Mouse (Mus musculus) intestine, embryonic 15.5 days (tissue): ENCODE results near the gene Calml3. TPM values are rescaled to one million over a fixed set of nuclear protein-coding genes. Genes with fewer than 3 reads are reported as not detected.
A peak's percentile ranks its signal among the peaks of the same experiment; 100 is the strongest.

Experiments
- ATAC-seq: fragments of 200-750 bp; cut with Nextera tagmentation; 2 replicates; pipeline ENCODE4 v1.8.0; 2017; ENCODE audit warnings: moderate TSS enrichment, moderate library complexity
- H3K27ac ChIP-seq: fragments of 300-500 bp; sonication (generic); 2 replicates; pipeline ENCODE4 v1.5.1; 2015; ENCODE audit warnings: mild to moderate bottlenecking, inconsistent platforms
- H3K27me3 ChIP-seq: fragments of 300-500 bp; sonication (generic); replicated peaks from 2 replicates; pipeline ENCODE4 v1.6.1; 2015; ENCODE audit warnings: inconsistent platforms
- H3K36me3 ChIP-seq: fragments of 300-500 bp; sonication (generic); 2 replicates; pipeline ENCODE4 v1.6.1; 2015; ENCODE audit warnings: inconsistent platforms
- H3K4me1 ChIP-seq: fragments of 300-500 bp; sonication (generic); replicated peaks from 2 replicates; pipeline ENCODE4 v1.6.1; 2015; ENCODE audit warnings: inconsistent platforms
- H3K4me2 ChIP-seq: fragments of 300-500 bp; sonication (generic); replicated peaks from 2 replicates; pipeline ENCODE4 v1.6.1; 2015; ENCODE audit warnings: mild to moderate bottlenecking, inconsistent platforms
- H3K4me3 ChIP-seq: fragments of 300-500 bp; sonication (generic); replicated peaks from 2 replicates; pipeline ENCODE4 v1.5.1; 2015; ENCODE audit warnings: inconsistent platforms
- H3K9ac ChIP-seq: fragments of 300-500 bp; sonication (generic); 2 replicates; pipeline ENCODE4 v1.6.1; 2015; ENCODE audit warnings: inconsistent platforms
- H3K9me3 ChIP-seq: fragments of 300-500 bp; sonication (generic); 2 replicates; pipeline ENCODE4 v1.6.1; 2016; ENCODE audit warnings: inconsistent platforms
- WGBS: fragments of 180-500 bp; shearing (Covaris S2); methylation state at CpG from one replicate; pipeline ENCODE4 v1.1.7; 2015; 5-methylcytosine and 5-hydroxymethylcytosine counted together
- polyA plus RNA-seq: library from polyadenylated mRNA; unstranded; fragments of >200 nt; fragmentation: Nextera tagmentation; extraction: Ambion mirVana; gene quantifications from 2 replicates; pipeline ENCODE4 v1.2.1, GENCODE M21; 2015

The Calml3 gene
- polyA plus RNA-seq, 1 experiment from 2014 or later = not detected

DNA sequence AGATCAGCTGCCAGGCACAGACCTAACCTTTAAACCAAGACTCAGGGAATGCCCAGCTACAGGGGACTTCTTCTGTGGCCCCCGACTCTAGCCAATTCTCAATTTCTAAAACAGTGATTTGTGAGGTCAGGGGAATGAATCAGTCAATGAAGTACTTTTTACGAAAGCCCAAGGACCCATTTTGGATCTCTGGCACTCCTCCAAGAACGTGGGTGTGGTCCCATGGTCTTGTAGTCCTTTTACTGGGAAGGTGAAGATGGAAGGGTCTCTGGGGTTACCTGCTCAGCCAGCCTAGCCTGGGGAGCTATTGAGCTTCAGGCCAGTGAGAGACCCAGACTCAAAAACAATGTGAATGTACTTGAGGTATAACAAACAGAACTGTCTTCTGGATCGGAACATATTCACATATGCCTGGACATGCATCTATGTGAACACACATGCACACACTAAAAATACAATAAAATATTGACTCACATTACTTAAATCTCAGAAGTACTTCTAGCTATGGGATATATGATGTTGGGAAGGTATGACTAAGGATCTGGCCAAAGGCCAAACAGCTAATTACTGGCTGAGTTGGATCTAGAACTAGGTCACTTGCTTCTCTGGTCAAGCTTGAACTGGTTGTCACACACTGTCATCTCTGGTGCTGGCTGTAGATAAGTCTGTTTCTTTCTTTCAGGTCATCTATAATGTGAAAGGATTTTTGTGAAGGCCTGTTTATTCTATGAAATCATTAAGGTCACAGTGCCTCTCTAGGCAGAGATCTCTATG is 25.3 kb downstream of the Calml3 start:
- 78% methylated on average over 4 of the region's 4 CpGs for WGBS
- Histone ChIP-seq H3K9me3 (no peaks in the 10 kb centered on the region), H3K4me2 (no peak overlapping the region), H3K9ac (no peak overlapping the region), H3K36me3 (no peaks in the 10 kb centered on the region), H3K4me3 (no peak overlapping the region), H3K27ac (no peak overlapping the region), H3K4me1 (0 out of 2 replicates have a peak, but pooled peaks cover 2% of the 10 kb centered on the region), H3K27me3 (no peaks in the 10 kb centered on the region)
- ATAC-seq = no peak

DNA sequence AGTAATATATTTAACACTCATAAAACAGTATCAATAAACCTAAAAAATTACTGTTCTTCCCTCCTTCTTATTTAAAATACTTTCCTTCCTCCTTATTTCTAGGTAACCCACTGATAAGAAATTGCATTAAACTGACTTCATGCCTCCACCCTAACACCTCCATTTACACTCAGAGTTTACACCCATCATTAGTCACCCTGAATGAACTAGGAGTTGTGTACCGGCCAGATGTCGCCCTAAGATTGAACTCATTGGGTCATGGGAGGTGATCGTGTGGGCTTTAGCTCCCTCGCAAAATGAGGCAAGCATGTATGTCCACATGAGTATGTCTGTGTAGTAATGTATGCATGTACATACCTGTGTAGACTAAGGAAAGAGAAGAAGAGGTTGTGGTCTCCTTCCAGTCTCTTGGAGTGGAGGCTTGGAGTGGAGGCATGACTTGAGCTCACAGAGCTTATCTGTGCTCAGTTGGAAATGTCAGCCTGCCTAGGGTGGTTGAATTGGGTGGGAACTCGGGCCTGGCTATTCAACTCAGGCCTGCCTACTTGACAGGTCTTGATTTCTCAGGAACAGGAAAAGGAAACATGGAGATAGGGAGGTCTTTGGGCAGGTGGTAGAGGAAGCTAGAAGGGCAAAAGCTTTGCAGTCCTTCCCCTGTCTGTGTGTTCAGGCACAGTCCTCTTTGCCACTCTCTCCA is 26.8 kb downstream of the Calml3 start:
- Histone ChIP-seq H3K9me3 (no peaks in the 10 kb centered on the region), H3K9ac (no peak overlapping the region), H3K4me3 (no peak overlapping the region), H3K4me1 (no peaks in the 10 kb centered on the region), H3K4me2 (no peak overlapping the region), H3K27ac (no peak overlapping the region), H3K27me3 (no peaks in the 10 kb centered on the region), H3K36me3 (no peaks in the 10 kb centered on the region)
- 75% methylated on average over 5 of the region's 5 CpGs for WGBS
- 0 out of 2 replicates have a peak, but pooled peaks have one; percentile 13 for ATAC-seq

DNA sequence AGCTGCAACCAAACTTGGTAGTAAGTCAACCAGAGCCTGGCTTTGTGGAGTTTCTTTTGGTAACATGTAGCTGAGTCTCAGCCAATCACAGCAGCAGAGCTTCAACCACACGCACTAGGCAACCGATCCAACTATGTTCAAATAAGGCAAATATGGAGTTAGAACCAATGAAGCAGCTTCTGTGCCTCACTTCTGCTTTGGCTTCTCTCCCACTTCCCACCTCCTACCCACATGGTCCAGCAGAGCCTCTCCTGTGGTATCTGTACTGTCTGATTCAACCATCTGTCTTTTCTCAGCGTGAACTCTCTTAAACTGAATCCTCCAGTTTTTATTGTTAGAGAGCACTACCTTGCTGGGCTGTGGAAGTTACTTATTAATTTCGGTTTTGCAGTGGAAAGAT is 27.7 kb downstream of the Calml3 start:
- H3K27ac ChIP-seq = no peak overlapping the region
- H3K9ac ChIP-seq = no peak overlapping the region
- H3K36me3 ChIP-seq = no peaks in the 10 kb centered on the region
- H3K4me2 ChIP-seq = no peak overlapping the region
- H3K9me3 ChIP-seq = no peaks in the 10 kb centered on the region
- no peaks in the 10 kb centered on the region for H3K27me3 ChIP-seq
- peak; percentile 69 for ATAC-seq
- H3K4me3 ChIP-seq = no peak overlapping the region
- H3K4me1 ChIP-seq = no peaks in the 10 kb centered on the region
- WGBS = 61% methylated on average over 4 of the region's 4 CpGs

DNA sequence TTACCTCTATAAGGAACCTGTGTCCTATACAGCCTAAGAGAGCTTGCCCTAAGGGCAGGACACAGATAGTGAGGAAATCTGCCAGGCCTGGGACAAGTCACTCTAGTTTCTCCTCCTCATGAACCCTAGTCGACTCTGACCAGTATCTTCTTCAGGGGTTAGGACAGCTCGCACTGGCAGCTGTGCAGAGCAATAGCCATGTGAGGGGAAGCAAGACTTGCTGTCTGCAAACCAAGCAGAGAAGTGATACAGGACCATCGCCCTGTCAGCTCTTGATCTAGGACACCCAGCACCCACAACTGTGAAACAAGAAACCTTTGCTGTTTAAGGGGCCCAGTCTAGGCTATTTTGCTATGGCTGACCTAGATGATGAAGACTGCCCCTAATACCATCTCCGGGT is 29.1 kb downstream of the Calml3 start:
- H3K4me2 ChIP-seq = no peak overlapping the region
- H3K4me1 ChIP-seq = peaks cover 5% of the 10 kb centered on the region
- H3K36me3 ChIP-seq = no peaks in the 10 kb centered on the region
- whole genome bisulfite sequencing = 78% methylated on average over 4 of the region's 4 CpGs
- H3K4me3 ChIP-seq = no peak overlapping the region
- no peaks in the 10 kb centered on the region for H3K27me3 ChIP-seq
- no peak overlapping the region for H3K9ac ChIP-seq
- no peak for ATAC-seq
- H3K27ac ChIP-seq = no peak overlapping the region
- H3K9me3 ChIP-seq = no peaks in the 10 kb centered on the region

DNA sequence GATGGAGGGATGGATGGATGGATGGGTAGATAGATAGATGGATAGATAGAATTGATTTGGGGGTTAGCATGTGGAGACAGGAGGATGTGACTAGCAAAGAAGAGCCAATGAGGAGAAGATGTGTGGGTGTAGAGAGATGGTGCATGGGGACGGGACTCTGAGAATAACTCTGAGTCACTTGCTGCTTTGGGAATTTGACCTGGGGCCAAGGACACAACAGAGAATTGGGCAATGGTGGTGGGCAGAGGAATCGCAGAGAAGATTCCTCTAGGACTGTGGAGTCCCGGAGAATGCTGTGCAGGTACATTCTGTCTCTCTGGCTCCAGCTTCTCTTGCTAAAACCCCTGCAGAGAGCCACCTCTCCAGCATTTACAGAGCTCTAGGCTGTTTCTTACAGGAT is 29.8 kb downstream of the Calml3 start:
- H3K4me3 ChIP-seq = no peak overlapping the region

DNA sequence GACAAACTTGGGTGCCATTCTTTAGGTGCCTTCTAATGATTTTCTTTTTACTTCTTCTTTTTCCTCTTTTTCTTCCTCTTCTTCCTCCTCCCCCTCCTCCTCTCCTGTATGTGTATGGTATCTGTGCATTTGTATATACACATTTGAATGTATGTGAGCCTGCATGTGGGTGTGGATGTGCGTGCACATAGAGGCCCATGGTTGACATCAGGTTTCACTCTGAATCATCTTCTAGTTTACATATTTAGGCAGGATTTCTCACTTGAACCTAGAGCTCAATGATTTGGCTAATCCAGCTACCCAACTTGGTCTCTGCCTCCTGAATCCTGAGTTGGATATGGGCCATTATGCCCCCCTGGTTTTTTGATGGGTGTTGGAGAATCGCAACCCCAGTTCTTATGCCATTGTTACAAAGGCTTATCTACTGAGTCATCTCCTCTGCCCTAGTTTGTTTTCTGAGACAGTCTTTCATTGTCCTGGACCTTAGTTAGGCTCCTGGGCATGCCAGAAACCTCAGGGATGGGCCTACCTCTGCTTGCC is 30.9 kb downstream of the Calml3 start:
- H3K9me3 ChIP-seq = no peaks in the 10 kb centered on the region
- H3K27ac ChIP-seq = no peak overlapping the region
- H3K4me3 ChIP-seq = no peak overlapping the region
- H3K4me1 ChIP-seq = peaks cover 10% of the 10 kb centered on the region
- 91% methylated on average over 2 of the region's 2 CpGs for WGBS
- no peak for ATAC-seq
- no peak overlapping the region for H3K4me2 ChIP-seq
- H3K9ac ChIP-seq = no peak overlapping the region
- no peaks in the 10 kb centered on the region for H3K27me3 ChIP-seq
- no peaks in the 10 kb centered on the region for H3K36me3 ChIP-seq

More for the DNA sequence above, 29.8 kb downstream of the Calml3 start:
- Histone ChIP-seq H3K4me2 (no peak overlapping the region), H3K4me1 (peaks cover 5% of the 10 kb centered on the region), H3K9ac (no peak overlapping the region), H3K27me3 (no peaks in the 10 kb centered on the region), H3K9me3 (no peaks in the 10 kb centered on the region), H3K36me3 (no peaks in the 10 kb centered on the region), H3K27ac (no peak overlapping the region)
- no peak for ATAC-seq
- WGBS = 90% methylated on average over 3 of the region's 3 CpGs

DNA sequence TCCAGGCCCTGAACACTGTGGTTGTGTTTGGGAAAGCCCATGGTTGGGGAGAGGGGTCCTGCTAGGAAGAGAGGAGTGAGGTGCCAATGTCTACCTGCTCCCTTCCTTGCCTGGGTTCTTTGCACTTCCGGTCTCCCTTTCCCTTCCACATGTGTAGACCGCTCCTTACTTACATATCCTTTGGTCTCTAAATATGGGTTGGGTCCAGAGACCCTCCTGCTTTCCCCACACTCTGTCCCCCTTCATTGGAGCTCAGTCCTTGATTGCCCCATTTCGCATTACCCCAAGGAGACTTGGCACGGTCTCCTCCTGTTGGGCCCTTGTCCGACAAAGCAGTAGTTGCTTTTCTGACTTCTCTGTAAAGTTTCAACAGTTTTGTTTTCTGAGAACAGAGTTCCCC is 32.9 kb downstream of the Calml3 start:
- H3K27ac ChIP-seq = no peak overlapping the region
- H3K9me3 ChIP-seq = no peaks in the 10 kb centered on the region
- no peak overlapping the region for H3K4me3 ChIP-seq
- peaks cover 10% of the 10 kb centered on the region for H3K4me1 ChIP-seq
- no peaks in the 10 kb centered on the region for H3K36me3 ChIP-seq
- H3K4me2 ChIP-seq = no peak overlapping the region
- WGBS = 90% methylated on average over 5 of the region's 5 CpGs
- H3K27me3 ChIP-seq = no peaks in the 10 kb centered on the region
- H3K9ac ChIP-seq = no peak overlapping the region
- no peak for ATAC-seq

DNA sequence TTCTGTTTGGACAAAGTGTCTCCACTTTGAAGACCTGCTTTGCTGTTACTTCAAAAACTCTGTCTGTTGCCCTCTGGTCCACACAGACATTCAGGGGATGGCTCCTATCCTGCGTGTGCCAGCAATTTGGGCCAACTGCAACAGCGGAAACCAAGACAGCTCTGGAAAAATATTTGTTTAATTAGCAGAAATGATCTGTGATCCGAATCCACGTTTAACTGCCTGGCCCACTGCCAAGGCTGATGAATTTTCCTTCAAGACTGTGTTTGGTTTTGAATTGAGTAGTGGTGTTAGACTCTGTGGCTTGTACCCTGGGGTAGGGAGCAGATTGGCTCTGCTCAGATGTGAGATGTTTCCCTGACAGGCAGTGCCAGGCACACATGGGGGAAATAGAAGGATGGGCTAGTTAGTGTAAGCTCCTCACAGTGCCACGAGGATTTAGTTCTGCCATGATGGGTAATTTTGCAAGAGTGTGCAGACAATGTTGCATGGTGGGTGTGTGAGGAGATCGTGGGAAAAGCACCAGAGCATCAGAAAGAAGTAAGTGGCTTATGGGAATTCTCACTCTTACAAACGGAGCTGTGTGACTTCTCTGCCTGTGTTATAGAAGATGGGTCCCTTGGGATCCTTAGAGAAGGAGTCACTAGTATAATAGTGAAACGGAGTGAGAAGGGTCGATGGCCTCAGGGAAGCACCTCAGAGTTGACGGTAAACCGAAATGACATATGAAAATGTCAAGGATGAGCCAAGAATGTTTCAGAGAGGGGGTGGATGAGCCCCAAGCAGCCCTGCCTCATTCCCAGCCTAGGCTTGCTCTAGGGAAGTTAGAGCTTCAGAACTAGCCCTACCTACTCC is 33.7 kb downstream of the Calml3 start:
- Histone ChIP-seq H3K36me3 (no peaks in the 10 kb centered on the region), H3K27ac (peak overlapping the region; percentile 44; the same call in 1 of the 2 replicates), H3K9me3 (no peaks in the 10 kb centered on the region), H3K4me1 (peaks cover 10% of the 10 kb centered on the region), H3K4me2 (no peak overlapping the region), H3K9ac (no peak overlapping the region), H3K27me3 (no peaks in the 10 kb centered on the region), H3K4me3 (no peak overlapping the region)
- WGBS = 50% methylated on average over 11 of the region's 11 CpGs
- ATAC-seq = 0 out of 2 replicates have a peak, but pooled peaks have one; percentile 39

DNA sequence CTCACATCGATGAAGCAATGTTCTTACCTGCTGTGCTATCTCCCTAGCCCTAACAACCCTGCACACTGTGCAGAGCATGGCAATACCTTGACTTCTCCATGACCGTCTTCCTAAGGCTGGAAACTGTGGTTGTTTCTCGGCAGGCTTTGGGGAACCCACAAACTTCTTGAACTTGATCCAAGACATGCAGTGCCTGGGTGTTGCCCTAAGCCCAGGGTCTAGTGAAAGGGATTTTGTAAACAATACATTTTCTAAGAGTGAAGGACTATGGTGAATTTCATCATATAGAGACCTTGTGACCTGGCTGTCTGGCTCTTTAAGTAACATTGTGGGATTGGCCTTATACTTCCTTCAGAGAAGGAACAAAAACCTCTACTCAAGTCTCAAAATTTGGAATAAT is 34.6 kb downstream of the Calml3 start:
- no peak overlapping the region for H3K4me3 ChIP-seq
- no peaks in the 10 kb centered on the region for H3K9me3 ChIP-seq
- no peak overlapping the region for H3K4me2 ChIP-seq
- H3K27me3 ChIP-seq = no peaks in the 10 kb centered on the region
- 73% methylated on average over 3 of the region's 3 CpGs for WGBS
- H3K9ac ChIP-seq = no peak overlapping the region
- H3K36me3 ChIP-seq = no peaks in the 10 kb centered on the region
- ATAC-seq = no peak
- H3K27ac ChIP-seq = no peak overlapping the region
- H3K4me1 ChIP-seq = peaks cover 10% of the 10 kb centered on the region

DNA sequence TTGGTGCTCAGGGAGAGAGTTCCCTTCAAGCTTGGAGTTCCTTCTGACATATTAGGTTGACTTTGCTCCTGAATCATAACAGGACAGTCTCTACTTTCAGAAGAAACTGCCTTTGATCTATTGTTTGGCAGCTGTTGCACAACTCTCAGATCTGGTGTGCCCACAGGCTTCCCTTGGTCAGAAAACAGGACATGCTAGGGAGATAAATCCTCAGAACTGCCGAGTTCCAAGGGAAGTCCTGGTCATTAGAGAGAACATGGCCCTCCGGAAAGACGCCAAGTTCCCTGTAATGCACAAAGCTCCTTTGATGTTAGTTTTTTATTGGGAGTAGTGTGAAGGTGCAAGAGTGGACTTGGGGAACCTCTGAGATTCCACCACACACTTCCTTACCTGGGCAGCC is 35.5 kb downstream of the Calml3 start:
- no peak overlapping the region for H3K9ac ChIP-seq
- H3K4me3 ChIP-seq = no peak overlapping the region
- H3K9me3 ChIP-seq = no peaks in the 10 kb centered on the region
- 0 out of 2 replicates have a peak, but pooled peaks have one; percentile 32 for ATAC-seq
- peaks cover 10% of the 10 kb centered on the region for H3K4me1 ChIP-seq
- no peak overlapping the region for H3K4me2 ChIP-seq
- 53% methylated on average over 3 of the region's 3 CpGs for WGBS
- H3K36me3 ChIP-seq = no peaks in the 10 kb centered on the region
- H3K27ac ChIP-seq = no peak overlapping the region
- no peaks in the 10 kb centered on the region for H3K27me3 ChIP-seq

DNA sequence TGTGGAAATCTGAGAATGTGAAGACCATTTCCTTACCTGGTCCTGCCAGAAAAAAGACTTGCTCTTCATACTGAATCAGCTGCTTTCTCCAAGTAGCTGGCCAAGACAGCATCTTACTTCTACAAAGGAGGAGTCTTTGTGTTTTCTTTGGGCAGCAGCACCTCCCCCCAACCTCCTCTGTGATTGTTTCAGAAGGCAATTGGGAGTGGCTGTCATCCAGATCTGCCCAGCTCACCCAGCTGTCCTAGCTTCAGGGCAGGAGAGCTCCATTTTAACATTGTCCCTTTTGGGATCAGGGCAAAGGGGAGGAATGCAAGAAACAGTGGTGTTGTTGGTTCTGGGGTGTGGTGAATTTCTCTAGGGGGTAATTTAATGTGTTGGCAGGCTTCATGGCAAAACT is 37.0 kb downstream of the Calml3 start:
- no peaks in the 10 kb centered on the region for H3K9me3 ChIP-seq
- H3K4me1 ChIP-seq = peaks cover 10% of the 10 kb centered on the region
- no peak overlapping the region for H3K9ac ChIP-seq
- no peak for ATAC-seq
- no peak overlapping the region for H3K27ac ChIP-seq
- no peaks in the 10 kb centered on the region for H3K36me3 ChIP-seq
- H3K4me3 ChIP-seq = no peak overlapping the region
- no peaks in the 10 kb centered on the region for H3K27me3 ChIP-seq
- H3K4me2 ChIP-seq = no peak overlapping the region

DNA sequence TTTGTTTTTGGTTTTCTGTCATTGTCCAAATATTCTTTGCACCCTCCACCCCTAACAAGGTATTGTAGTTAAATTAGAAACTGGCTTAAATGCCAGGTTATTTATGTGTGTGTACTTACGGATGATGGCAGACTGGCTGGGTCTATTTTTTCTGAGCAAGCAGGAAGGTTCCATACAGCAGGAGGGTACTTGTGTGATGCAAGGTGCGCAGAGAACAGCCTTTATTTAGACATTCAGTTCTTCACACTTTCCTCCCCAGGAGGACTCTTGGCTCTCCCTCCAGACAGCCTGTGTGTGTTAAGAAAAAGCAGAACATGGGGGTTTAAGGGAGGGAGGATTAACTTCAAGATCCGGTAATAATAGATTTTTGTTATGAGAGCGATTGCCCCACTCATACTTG is 38.3 kb downstream of the Calml3 start:
- H3K9ac ChIP-seq = no peak overlapping the region
- no peaks in the 10 kb centered on the region for H3K36me3 ChIP-seq
- 69% methylated on average over 4 of the region's 4 CpGs for WGBS
- H3K4me3 ChIP-seq = no peak overlapping the region
- no peak overlapping the region for H3K27ac ChIP-seq
- H3K27me3 ChIP-seq = no peaks in the 10 kb centered on the region
- H3K4me1 ChIP-seq = peaks cover 10% of the 10 kb centered on the region
- no peak; the same call in 1 of the 2 replicates for ATAC-seq
- H3K9me3 ChIP-seq = no peaks in the 10 kb centered on the region
- no peak overlapping the region for H3K4me2 ChIP-seq
